Mouse (Mus musculus) left cerebral cortex, postnatal 10 days (tissue): ENCODE measurements around the gene Atp5j2. TPM values are rescaled to one million over a fixed set of nuclear protein-coding genes. Genes with fewer than 3 reads are reported as not detected.

Experiments
- DNase-seq, 2 experiments: peaks; one replicate each; pipeline ENCODE4 v3.0.0; 2021 to 2022; ENCODE audit warnings: low spot score in 2 of 2, mixed read lengths in 1 of 2; ENCODE audit errors: extremely low spot score in 1 of 2
- intact Hi-C: fragments of 180-260 bp; cut with DNase I; formaldehyde crosslinking; loops from one replicate; pipeline ENCODE4 v1.15.1; 2025
- total RNA-seq, 2 experiments: library from RNA; stranded (reverse); gene quantifications; 2 replicates each; pipeline ENCODE4 v1.2.3; 2021

Gene Atp5j2
- total RNA-seq, 2 experiments from 2014 or later = 267 to 289 TPM

DNA sequence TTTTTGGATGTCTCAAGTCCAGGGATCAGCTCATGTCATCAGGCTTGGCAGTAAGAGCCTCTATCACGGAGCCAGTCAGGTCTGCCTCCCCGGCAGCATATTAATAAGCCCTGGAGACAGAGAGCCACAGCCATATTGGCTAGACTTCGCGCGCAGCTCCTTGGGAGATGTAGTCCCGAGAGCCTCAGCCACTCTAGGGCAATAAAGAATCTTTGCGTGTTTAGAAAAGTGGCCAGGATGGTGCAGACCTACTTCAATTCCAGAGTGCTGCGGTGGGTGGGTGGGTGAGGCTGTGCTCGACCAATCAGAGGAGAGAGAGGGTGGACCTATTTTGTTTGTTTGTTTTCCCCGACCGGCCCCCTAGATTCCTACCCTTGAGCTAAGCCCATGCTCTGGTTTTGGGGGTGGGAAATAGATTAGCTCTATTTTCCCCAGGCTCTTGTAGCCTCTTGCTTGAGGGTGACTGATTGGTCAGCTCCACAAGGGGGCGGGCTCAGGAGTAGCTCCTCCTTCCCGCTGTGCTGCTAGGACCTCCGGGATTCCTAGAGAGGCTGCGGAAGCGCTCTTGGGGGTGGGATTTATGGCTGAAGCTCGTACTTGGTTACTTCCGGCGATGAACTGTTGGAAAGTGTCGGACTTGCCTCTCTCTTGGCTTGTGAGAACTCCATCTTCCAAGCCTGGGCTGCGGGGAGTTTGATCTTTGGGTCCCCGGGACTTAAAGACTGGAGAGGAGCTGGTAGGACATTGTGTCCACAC, 12.3 kb upstream of the Atp5j2 start, which contains the start of gene Zkscan5:
Gene Zkscan5 (plus strand): TSS at position 627 of the 756 bp plus-strand sequence.
- DNase-seq = peak; percentile 99
- intact Hi-C loops = no loop called here

DNA sequence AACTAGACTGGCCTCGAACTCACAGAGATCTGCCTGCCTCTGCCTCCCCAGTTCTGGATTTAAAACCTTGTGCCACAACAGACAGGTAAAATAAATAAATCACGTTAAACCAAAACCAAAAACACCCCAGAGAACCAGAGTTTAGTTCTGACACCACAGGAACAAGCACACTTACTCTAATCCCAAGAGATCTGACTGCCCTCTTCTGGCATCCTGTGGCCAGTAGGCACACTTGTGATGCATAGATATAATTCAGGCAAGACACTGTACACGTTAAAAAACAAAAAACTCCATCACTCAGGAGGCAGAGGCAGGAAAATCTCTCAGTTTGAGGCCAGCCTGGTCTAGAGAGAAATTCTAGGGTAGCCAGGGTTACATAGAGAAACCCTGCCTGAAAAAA, 10.6 kb upstream of the Atp5j2 start:
- intact Hi-C loops = no loop called here
- DNase-seq = no peak

DNA sequence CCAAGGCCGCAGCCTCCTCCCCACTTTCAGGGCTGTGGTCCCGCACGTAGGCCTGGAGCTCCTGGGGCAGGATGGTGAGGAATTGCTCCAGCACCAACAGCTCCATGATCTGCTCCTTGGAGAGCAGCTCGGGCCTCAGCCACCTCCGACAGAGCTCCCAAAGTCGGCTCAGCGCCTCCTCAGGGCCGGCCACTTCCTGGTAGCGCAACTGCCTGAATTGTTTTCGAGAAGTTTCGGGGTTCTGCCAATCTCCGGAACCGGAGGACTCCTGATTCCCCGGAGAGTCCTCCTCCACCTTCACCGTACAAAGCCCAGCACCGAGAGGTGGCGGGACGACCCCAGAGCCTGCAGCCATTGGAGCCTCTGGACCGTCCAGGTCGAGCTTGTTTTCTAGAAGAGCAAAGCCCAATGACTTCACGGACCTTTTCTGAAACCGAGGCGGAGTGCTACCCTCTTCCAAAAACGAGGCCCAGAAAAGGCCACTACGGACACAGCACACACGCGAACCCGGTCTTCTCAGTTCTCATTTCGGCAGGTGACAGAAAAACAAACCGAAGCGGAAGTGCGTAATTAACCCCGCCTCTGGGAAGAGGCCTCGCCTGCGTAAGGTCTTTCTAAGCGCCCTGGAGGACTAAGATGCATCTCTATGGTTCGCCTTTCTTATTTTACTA, 9.6 kb upstream of the Atp5j2 start, which contains the start of gene Zkscan14:
Gene Zkscan14 (minus strand): TSS at position 548 of the 671 bp plus-strand sequence.
- intact Hi-C loops = no loop called here
- DNase-seq = peak; percentile 74 to 80

DNA sequence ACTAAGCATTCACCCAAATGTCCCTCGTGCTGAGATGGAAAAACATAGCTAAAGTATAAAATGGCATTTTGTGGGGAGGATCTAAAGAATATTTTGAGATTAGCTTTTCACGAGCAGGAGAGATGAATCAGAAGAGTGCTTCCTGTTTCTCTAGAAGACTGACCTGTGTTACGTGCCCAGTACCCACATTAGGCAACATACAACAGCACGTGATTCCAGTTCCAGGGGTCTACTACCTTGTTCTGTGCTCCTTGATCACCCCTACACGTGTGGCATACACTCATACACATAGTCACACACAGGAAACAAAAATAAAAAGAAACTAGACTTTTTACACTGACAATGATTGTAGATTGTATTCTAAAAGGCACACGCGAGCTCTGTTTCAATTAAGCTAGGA, 8.5 kb upstream of the Atp5j2 start:
- no peak for DNase-seq
- intact Hi-C loops = no loop called here

DNA sequence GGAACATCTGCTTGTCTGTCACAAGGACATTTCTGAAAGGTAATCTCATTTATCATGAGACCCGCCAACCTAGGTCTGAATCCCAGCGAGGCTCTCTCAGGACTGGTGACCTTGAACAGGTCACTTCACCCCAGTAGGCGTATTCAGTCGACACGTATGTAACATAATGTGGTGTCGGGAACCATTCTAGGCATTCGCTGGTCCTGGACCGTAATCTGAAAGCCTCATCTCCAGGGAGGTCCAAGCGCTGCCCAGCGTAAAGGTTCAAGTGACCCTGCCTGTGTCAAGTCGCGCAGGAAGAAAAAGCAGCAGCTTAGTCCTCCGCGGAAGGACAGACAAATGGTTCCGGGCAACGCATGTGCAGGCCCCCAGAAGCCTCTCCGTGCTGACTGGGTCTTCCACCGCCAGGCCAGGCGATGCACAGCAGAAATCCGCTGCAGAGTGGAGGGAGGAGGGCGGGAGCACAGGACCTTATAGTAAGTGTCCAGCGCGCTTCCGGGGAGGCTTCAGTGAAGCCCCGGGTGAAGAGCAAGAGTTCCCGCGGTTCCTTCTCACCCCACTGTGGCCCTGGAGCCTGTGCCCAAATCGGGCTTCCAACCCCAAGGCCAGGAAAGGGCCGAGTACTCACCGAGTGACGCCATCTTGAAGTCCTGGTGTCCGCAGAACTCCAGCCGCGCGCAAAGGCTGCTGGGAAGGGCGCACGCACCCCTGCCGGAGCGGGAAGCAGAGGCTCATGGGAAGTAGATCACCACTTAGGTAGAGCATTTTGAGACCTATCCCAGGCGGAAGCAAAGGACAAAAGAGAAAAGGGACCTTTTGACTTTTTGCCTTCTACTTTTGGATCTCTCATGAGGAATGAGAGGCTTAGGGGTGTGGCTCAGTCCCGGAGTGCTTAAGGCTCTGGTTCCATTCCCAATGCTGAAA, 725 bp downstream of the Atp5j2 start:
- intact Hi-C loops = no loop called here
- peak; percentile 88 to 95 for DNase-seq

DNA sequence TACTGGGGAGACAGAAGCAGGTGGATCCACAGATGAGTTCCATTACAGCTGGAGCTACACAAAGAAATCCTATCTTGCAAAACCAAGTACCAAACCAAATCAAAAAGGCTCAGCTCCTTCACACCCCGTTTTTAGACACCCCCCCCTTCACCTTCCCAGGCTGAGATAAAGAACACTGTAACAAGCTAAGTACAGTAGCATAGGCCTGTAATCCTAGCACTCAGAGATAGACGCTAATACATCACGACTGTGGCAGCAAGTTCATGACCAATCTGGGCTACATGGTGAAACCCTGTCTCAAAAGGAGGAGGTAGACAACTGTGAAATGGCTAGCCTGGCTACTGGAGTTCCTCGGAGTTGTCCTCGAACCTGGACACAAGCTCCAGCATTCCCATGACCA, 1.5 kb downstream of the Atp5j2 start:
- DNase-seq = no peak
- intact Hi-C loops = no loop called here

DNA sequence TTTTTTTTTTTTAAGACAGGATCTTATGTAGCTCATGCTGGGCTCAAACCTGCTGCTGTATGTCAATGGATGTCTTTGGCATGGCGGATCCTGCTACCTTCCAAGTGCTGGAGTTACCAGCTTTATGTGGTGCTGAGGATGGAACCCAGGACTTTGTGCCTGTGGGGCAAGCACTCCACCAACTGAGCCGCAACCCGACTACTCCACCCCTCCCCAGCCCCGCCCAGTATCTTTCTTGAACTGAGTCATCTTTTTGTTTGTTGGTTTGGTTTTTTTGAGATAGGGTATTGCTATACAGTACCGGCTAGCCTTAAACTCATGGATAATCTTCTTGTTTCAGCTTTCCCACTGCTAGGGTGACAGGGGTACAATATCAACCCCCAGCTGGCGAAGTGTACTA, 2.4 kb downstream of the Atp5j2 start:
- intact Hi-C loops = no loop called here
- no peak for DNase-seq

DNA sequence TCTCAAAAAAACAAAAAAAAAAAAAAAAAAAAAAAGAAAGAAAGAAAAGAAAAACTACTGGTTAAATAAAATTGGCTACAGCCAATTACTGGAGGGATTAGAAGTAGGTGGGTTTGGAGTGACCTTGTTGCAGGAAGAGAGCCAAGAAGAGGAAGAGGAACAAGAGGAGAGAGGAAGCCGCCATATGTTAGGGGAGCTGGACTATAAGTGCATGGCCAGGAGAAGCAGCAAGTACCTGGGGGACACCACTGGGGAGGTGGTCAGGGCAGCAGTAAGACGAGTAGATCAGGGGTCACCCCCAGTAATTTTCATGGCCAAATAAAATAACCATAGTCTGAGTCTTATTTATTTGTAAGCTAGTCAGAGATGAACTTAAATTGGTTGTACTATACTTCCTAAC, 6.6 kb downstream of the Atp5j2 start:
- DNase-seq = no peak
- intact Hi-C loops = no loop called here

DNA sequence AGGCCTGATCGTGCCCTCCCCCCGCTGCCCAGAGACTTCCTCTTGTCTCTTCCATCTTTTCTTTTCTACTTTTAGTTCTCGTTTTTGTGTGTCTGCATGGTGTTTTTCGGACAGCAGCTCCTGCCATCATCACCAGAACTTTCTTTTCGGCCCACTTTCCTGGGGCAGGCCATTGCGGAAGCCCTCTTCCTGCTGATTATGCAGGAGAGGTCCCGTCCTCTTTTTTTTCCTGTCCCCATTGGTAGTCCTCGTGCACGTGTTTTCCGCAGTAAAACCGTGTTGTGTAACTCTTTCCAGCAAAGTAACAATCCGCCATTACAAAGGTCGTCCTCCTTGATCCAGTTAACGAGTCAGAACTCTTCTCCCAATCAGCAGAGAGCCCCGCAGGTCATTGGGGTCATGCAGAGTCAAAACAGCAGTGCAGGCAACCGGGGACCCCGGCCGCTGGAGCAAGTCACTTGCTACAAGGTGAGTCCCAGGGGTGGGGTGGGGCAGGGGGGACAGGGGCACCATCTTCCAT, 13.3 kb downstream of the Atp5j2 start:
- intact Hi-C loops = no loop called here
- DNase-seq = no peak

DNA sequence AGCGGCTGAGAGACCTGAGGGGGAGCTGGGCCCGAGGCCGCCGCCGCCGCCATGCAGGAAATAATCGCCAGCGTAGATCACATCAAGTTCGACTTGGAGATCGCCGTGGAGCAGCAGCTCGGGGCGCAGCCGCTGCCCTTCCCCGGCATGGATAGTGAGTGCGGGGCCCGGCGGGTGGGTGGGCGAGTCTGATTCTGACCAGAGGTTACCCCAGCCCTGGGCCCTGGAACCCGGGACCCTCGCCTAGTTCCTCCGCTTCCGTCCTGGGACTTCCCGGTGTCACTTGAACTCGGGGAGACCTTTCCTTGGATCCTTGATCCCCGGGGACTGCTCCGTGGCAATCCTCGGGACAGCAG, 24.6 kb downstream of the Atp5j2 start:
- no peak for DNase-seq
- intact Hi-C loops = loop anchor here (1.0 kb wide), 1 partner anchor 27 kb away; the partner anchor contains the start of genes Bud31 and Pdap1

DNA sequence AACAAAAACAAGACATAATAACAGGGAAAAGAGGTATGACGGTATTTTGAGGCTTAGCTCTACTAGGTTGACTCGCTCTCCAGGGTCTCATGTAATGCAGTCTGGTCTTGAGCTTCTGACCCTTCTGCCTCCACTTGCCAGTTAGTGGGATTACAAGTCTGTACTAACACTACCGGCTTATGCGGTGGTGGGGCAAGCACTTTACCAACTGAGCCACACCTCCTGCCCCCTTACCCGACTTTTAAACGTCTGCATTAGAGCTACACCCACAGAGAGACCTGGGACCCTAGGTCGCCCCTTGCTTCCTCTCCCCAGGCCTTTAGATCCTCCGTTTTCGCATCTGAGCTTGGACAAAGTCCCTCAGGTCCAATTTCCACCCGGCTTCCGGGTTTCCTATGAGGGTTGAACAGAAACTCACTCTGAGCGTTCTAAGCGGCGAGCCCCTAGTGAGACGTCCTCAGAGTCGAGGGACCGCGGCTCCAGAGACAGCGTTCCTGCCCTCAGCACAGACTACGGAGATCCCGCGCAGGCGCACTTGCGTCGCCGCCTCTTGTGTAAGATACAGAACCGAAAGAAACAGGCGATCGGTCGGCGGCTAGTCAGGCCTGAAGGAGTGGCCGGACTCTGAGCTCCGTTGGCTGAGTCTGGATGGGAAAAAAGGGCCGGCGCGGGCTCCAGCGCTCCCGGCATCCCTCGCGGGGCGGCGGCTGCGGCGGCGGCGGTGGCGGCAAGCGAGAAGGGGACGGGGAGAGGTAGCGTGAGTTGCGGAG, 25.1 kb downstream of the Atp5j2 start, which contains the start of the genes Ptcd1 and Cpsf4:
Gene Ptcd1 (minus strand): TSS at position 573 of the 770 bp plus-strand sequence.
Gene Cpsf4 (plus strand): TSS at position 678 of the 770 bp plus-strand sequence.
- DNase-seq = peak; percentile 97 to 99
- intact Hi-C loops = loop anchor here (1.0 kb wide), 1 partner anchor 26 kb away; the partner anchor contains the start of genes Bud31 and Pdap1

DNA sequence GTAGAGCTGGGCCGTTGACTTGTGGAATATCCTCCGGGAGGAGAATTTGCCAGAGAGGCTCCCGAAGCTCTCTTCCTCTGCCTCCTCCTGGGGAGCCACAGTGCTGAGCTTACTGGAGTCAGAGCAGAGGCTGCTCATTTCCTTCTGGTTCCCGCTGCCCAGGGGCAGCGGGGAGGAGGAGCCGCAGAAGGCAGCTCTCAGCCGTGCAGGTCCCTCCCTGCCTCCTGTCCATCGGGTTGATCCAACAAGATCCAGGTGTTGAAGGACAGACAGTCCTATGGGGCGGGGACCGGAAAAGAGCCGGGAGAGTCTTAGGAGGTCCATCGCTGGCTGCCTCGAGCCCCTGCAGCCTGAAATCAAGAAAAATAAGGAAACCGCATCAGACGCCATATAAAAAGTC, 26.7 kb downstream of the Atp5j2 start:
- intact Hi-C loops = no loop called here

DNA sequence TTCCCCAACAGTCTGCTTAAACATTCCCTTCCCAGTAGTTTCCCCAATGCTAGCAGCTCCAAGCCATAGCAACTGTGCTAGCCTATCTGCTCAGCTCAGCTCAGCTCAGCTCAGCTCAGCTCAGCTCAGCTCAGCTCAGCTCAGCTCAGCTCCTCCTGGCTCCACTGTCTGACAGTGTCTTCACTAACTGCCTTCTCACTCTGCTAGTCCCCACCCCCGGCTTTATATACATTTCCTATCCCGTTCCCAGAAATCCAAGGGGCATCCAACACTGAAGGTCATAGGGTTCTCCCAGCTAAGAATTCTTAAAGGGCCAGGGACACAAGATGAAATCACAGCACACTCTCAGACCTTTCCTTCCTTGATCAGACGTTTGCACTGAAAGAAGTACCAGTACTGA, 27.2 kb downstream of the Atp5j2 start:
- no peak for DNase-seq
- intact Hi-C loops = no loop called here

More for the DNA sequence above, 26.7 kb downstream of the Atp5j2 start:
- DNase-seq = no peak

DNA sequence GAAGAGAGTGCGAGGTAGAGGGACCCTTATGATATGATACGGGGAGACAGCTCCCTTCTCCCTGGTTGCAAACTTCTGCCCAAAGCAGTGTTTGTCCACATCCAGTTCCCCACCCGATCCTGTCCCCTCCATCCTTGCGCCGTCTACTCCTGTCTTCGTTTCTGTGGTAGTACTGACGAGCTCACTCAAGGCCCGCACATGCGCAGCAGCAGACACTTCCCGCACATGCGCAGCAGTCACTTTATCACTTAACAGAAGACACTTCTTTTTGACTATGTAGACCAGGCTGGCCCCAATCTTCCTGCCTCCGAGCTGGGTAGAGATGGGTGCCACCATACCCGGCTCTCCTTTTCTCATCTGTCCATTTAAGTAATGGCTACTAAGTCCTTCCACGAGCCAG, 30.5 kb downstream of the Atp5j2 start:
- DNase-seq = no peak
- intact Hi-C loops = no loop called here

DNA sequence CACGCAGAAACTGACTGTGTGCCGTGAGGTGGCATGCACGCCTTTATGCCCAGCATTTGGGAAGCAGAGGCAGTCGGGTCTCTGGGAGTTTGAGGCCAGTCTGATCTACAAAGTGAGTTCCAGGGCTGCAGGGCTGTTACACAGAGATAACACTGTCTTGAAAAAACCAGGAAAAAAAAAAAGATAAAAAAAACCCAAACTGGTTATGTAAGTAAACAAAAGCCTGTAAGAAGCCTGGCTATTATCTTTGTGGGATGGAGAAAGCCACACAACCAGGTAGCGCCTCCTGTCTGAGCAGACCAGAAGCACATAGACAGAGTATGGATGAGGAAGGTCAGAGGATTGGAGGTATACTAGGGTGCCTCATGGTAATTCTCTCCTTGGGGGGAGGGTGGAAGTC, 39.2 kb downstream of the Atp5j2 start:
- no peak for DNase-seq
- intact Hi-C loops = no loop called here

DNA sequence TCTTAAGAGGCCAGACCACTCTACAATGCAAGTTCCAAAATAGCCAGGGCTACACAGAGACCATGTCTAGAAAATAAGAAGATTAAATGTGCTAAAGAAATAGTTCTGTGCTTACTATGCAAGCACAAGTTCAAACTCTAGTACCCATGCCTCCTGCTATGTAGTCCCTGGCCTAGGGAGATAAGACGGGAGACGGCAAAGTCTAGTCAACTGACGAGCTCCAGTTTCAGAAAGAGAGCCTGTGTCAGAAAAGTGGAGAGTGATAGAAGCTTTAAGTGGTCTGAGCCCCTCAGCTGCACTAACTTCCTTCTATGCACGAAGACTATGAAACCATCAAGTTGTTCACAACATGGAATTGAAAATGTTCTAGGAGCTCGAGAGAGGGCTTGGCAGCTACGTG, 42.6 kb downstream of the Atp5j2 start:
- intact Hi-C loops = no loop called here
- no peak for DNase-seq

DNA sequence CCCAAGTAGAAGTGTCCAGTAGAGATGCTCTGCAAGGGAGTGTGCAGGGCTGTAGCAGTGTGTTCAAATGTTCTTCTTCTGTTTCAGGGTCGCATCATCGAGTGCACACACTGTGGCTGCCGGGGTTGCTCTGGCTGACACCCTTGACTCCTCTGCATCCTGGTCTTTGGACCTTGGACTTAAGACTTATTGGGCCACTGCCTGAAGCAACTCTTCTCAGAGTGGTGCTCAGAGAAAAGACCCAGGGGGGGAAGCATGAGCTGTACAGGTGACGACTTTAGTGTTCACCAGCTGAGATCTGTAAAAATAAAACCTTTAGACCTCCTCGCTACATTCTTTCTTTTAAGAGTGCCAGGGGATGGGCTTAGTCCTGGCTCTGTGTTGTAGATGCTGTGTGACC, 44.1 kb downstream of the Atp5j2 start:
- DNase-seq = no peak
- intact Hi-C loops = no loop called here

DNA sequence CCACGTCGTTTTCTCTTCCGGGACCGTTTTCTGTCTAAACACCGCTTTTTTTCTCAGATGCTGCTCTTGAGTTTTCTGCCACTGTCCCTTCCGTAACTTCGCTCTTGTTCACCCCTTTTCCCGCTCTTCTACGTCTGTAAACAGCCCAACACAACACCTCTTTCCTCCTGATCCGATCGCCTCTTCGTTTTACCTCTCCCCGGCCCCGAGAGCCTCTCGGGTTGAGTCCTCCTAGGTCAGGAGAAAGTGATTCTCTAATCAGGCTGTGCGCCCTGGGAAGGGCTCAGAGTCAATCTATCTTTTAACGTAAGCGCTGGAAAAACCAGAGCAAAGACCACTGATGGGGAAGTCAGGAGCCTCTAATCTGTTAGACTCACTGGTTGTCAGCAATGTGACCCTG, 51.3 kb downstream of the Atp5j2 start:
- intact Hi-C loops = loop anchor here (1.0 kb wide), 1 partner anchor 27 kb away; the partner anchor contains the start of genes Cpsf4 and Ptcd1
- no peak for DNase-seq
